Mouse (Mus musculus) layer of hippocampus, adult 8-10 months (tissue): Measurements from ENCODE around the gene Upp1. TPM values are rescaled to one million over a fixed set of nuclear protein-coding genes. Genes with fewer than 3 reads are reported as not detected.
A peak's percentile ranks its signal among the peaks of the same experiment; 100 is the strongest.
"Not testable (repeated sequence)": the region's sequence is repeated elsewhere in the genome, so short reads cannot be mapped to it uniquely, and the experiment has no call there.

ENCODE experiments used
- DNase-seq, 2 experiments: peaks; one replicate each; pipeline ENCODE4 v3.0.0; 2022; ENCODE audit warnings: low spot score in 2 of 2
- total RNA-seq, 4 experiments: library from RNA; stranded (reverse); gene quantifications; 2 replicates each; pipeline ENCODE4 v1.2.4; 2022

Gene Upp1
- 1 to 10 TPM; 2.8 to 4.4 (median 3.4) TPM for total RNA-seq

- no peak for DNase-seq
Observed at GRCm38 (mm10) chr11:9118050-9118420, at the start of gene Upp1. Upp1 (plus strand) TSS chr11:9118103.

DNA sequence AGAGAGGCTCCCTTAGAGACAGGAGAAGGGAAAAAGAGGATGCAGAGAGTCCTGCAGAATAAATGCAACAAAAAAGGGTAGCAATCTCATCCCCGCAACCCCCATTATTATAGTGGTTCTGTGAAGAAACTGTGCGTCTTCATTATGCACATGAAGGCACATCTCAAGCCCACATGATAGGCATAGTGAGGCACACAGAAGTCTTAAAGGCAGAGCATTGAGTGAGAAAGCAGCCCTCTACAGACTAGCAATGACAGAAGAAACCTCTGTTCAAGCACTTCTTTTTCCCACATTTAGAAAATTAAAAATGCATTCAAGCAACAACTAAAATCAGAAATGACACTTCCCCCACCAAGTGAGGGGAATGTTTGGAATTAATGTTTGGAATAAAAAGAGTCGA is 41.5 kb upstream of the Upp1 start:
- no peak for DNase-seq

DNA sequence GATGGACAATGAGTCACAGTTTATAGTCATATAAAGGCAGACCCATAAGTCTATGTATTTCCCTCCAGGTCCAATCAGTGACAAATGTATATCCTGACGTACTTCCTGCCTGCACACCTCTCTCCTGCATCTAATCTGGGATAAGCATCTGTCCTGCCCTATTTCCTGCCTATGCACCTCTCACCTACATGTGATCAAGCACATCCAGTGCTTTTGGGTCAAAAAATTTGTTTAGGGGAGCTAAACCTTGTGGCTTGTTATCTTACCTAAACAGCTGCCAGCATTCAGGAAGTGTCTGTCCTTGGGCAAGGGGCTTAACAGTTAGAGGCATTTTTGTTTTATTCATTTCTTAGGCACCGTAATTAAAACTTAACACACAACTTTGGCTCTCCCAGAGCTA is 4.7 kb upstream of the Upp1 start:
- DNase-seq = no peak

DNA sequence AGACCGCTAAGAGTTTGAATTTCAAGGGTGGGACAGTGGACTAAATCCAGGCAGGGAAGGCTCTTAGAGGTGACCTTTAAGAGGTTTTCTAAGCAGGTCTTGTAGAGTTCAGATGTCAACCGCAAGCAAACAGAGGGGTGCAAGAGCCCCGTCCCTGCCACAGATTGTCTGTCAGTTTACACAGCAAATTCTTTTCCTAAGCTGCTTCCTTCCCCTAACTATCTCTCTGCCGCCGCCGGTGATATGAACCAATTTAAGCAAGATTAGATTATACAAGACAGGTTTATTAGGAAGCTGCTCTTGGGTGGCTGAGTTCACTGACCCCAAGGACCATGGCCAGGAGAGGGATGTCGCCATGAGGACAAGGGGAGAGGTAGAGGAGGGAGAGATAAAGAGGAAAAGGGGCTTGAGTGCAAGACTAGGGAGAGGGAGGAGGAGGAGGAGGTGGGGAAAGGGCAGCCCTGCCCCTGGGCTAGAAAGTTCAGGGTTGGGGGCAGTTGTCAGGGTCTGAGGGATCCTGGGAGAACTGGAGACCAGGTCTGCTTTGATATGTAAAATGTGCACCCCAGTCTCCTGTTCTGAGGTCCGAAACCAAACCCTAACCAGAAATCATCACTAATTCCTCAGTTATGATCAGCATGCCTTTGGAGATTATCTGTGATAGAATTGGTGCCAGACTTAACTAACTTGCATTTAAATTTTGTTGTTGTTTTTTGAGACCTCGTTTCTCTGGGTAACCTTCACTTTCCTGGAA is 2.4 kb upstream of the Upp1 start:
- no peak for DNase-seq

DNA sequence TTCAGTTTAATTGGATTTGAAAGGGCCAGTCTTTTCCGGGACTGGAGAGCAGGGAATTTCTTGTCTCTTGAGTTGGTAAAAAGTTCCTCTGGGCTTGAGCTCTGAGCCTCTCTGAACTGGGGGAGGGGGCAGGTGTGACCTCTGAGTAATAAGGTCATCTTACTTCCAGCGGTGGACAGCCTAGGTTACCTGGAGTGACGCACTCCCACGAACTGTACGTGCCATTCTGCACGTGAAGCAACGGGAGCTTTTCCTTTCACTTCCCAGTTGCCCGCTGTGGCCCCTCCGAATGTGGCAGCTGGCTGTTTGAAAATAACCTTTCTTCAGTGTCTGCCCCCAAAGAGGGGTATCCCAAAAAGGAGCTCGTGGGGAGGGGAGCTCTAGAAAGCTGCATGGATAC is 1.8 kb upstream of the Upp1 start:
- no peak for DNase-seq

DNA sequence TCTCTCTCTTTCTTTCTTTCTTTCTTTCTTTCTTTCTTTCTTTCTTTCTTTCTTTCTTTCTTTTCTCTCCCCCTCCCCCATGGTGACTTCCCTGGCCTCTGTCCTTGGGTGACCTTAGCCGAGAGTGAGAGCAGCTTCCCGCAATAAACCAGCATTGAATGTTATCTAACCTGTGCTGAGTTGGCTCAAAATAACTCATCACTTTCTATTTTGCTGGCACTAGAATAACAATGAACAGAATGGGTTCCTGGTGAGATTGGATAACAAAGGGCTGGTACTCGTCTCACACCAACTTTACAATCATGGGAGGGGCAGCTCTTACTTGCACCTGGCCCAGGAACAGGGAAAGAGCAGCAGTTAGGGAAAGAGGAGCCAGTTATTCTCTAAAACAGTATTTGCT is 987 bp upstream of the Upp1 start:
- DNase-seq = no peak

DNA sequence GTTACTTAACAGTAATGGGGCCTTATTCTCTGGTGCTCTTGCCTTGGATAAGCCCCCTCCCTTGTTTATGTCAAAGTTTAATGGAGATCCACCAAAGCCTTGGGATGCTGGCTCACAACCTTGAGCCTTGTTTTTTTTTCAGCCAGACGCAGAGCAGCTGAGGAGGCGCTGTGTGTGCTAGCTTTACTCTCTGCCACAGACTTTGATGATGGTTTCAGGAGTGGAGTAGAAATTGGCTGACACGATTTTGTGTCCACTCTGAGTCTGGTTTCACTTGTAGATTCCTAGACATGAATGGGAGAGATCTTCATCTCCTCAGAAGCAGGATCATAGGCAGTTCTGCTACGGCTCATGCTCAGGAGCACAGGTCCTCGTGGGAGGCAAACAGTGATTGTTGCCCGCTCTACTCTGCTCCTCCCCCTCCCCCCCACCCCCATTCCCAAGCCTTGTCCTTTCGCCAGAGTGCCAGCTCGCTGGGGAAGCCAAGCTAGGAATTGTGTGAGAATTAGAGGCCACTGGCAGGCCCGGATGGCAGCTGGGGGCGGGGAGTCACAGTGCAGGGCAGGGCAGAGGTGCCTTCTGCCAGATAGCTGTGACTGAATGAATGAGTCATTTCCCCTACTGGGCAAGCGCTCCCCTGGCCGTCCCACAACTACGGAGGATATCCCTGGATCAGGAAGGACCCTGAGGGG is 399 bp upstream of the Upp1 start:
- no peak for DNase-seq

DNA sequence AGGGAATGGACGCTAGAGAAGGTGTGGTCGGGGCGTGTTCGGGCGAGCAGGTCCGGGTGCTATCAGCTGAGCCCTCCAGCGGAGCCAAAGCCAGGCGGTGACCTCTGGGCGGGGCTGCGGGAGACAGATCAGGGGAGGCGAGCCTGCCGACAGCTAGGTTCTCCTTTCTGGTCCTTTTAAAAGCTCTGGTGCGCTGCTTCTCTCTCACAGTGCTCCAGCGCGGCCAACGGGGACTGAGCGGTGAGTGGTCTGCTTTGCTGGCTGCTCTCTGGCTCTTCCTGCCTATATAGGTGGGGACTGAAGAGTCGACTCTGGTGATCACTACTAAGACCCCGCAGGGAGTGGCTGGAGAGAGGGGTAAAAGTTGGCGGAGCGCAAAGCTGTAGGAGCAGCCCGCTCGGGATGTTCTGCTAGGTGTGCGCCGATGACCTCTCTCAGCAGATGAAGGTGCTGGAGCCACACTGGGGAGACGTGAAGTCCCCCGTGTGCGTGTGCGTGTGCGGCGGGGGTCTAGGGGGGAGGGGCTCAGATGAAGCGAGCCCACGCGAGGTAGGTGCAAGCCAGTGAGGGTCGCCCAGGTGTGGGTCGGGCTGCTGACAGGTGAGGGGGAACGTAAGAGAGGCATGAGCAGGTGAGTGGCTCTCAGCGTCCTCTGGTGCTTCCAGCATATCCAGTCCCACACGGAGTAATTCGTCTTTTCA is 668 bp downstream of the Upp1 start:
- no peak for DNase-seq

GRCm38 (mm10) chr11:9119231-9120020 is 1.5 kb downstream of the Upp1 start:
- no peak for DNase-seq

- no peak for DNase-seq
Observed at GRCm38 (mm10) chr11:9122315-9122714, 4.4 kb downstream of the Upp1 start.

DNA sequence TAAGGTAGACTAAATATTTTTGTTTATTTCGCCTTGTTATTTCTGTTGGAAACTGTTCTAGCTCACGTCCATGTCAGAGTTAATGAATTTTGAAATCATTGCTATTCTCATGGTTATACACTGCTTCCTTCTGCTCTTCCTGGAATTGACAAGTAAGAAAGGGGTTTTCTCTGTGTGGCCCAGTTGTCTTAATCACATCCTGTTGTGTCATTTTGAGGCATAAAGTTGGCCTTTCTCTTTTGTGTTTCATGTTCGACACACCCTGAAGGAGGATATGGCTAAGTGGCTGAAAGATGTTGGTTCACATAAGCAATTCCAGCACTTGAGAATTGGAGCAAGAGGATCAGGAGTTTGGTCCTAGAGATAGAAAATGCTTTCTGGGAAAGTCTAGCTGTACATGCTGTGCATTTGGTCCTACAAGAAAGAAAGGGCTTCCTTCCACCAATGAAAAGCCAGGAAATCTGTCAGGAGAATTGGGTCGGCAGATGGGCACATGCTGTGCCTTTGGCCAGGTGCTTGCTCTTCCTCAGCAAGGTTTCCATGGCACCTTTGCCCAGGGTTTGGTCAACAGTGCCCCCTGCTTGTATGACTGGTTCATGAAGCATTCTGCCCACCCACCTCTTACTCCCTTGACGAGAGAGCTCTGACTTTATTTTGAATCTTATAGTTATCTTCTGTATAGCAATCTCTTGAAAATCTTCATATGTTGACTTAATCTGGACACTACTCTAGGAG is 8.6 kb downstream of the Upp1 start:
- no peak for DNase-seq

- peak; percentile 55 to 66 for DNase-seq
Observed at GRCm38 (mm10) chr11:9128110-9128509, 10.2 kb downstream of the Upp1 start.

DNA sequence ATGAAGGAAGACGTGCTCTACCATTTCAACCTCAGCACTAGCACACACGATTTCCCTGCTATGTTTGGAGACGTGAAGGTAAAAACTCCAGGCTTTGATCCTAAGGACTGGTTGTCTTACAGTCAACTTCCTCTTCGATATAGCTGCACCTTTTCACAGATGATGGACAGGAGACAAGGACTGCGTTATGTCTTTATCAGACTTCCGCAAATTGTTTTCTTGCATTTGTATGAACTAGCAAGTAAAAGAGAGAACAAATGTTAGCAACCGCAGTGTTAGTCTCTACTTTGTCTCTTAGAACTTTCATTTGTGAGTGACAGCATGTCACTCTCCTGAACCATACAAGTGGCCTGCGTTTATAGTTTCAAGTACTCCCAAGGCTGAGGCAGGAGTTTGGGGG is 11.6 kb downstream of the Upp1 start:
- no peak for DNase-seq

DNA sequence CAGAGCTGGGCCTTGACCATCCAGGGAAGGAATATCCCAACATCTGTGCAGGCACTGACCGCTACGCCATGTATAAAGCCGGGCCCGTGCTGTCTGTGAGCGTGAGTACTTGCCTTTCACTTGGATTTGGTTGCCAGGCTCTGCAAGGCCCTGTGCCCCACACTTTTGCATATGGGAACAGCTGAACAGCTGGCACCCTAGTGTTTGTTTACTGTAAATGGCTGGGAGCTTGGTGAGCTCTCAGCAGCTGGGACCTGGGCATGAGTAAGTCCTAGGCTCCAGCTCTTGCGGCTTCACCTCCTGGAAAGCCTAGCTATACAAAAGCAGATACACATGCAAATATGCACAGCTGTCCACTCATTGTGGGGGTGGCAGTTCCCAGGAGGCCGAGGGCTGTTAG is 13.8 kb downstream of the Upp1 start:
- DNase-seq = no peak

DNA sequence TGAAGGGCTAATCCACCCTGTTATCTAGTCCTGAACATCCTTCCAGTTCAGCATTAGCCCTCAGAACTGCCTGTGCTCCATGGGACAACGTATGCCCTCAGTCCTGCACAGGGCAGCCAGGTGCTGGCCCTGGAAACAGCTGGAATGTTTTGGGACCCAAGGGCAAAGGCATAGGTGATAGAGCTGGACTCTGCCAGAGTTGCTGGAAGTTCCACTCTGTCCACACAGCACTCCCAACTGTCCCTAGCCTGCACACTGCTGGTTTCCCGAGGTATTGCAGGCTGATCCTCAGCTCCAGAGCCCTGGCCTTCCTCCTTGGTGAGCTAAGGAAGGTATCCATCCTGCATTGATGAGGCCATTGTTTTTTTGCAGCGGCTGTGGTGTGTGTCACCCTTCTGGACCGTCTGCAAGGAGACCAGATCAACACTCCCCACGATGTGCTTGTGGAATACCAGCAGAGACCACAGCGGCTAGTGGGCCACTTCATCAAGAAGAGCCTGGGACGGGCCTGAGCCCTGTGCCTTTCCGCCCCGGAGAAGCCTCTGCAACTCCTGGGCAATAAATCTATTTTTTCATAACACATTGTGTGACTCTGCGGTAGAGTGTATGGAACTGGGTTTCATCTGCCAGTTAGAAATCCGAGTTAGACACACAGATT is 17.8 kb downstream of the Upp1 start:
- no peak for DNase-seq

GRCm38 (mm10) chr11:9136471-9136870 is 18.6 kb downstream of the Upp1 start:
- peak; percentile 58 to 93 for DNase-seq

GRCm38 (mm10) chr11:9145113-9145512 is 27.2 kb downstream of the Upp1 start:
- no peak for DNase-seq

DNA sequence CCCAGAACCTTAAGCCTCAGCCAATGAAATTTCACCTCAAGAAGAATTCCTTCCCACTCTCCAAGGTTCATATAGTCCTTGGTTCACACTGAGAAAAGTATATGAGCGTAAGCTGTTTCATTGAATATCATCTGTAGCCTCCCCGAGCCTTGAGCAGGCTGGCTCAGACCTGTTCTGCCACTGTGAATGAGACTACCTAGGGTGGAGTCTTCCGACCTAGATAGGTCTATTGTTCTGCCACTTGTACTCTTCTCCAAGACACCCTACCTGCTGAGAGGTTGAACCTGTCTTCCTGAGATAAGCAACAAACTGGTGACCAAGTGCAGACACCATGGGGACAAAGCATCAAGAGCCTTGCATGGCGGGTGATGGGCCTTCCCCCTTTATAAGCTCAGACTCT is 28.2 kb downstream of the Upp1 start:
- DNase-seq = no peak

- DNase-seq = no peak
Observed at GRCm38 (mm10) chr11:9146683-9147082, 28.8 kb downstream of the Upp1 start.

DNA sequence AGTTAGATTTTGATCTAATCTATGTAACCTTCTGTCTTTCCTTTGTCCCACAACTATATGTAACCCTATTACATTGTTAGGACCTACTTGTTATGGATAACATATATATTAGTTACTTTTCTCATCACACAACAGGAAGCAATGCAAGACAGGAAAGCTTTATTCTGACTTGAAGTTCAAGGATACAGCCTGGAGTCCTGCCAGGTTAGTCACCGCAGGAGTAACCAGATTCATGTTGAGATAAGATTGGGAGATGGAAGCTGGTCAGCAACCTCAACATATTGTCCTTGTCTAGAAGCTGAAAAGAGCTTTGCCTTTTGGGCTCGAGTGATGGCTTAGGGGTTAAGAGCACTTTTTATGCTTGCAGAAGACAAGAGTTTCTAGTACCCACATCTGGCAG is 30.3 kb downstream of the Upp1 start:
- no peak for DNase-seq

DNA sequence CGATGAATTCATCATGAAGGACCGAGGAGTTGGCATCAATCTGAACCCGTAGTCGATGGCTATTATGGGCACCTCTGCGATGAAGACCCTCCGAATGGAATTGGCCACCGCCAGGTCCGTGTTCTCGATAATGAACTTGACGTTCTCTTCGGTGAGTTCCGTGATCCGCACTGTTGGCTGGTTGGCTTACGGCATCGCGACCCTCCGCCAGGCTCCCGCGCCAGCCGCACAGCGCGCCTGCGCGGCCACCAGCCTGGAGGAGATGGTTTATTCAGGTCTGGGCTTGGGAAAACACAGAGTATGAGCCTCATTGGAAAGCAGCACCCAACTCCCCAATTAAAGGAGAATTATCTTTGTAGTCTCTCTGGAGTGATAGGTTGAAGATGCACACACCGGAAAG is 32.5 kb downstream of the Upp1 start:
- not testable (repeated sequence) for DNase-seq
